Mouse (Mus musculus): ENCODE results near the gene Gas2l1.

- TF ChIP-seq CTCF (IDR thresholded peaks at IDR 0.05; ENCODE audit: low read depth) (no peak), EP300 (IDR thresholded peaks at IDR 0.05; ENCODE audit: low read depth) (no peak)
Observed at GRCm38 (mm10) chr11:5010205-5010604, 54.9 kb downstream of the Gas2l1 start.
